Mouse (Mus musculus): ENCODE measurements around the gene Kl. TPM values are rescaled to one million over a fixed set of nuclear protein-coding genes. Genes with fewer than 3 reads are reported as not detected.

Kl gene
- polyA plus RNA-seq, 1 experiment from 2014 or later: 0.13 TPM

DNA sequence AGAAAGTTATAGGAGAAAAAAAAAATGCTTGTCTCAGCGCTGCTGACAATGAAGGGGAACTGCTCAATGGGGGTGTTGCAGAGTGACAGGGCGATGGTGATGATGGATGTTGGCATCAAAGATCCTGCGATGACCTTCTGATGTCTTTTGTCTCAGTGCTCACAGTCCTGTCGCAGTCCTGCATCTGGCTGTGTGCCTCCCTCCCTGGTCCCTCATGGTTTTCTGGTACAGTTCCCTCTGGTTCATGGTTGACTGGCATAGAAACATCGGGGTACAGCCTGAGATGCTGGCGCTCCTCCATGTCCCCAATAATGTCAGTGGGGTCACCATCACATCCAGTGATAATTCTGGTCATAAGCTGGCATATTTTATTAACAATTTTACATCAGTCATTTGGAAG is 18.7 kb downstream of the Kl start:
- H3K4me3 ChIP-seq (ENCODE audit: low read depth, low read length): no peak overlapping the region
- H3K4me1 ChIP-seq (ENCODE audit: control insufficient read depth, insufficient read depth, low read length): 0 out of 2 replicates have a peak, but pooled peaks cover 6% of the 10 kb centered on the region
- H3K27me3 ChIP-seq (ENCODE audit: control insufficient read depth, insufficient read depth, low read length): no peaks in the 10 kb centered on the region
- H3K4me2 ChIP-seq (replicated peaks; ENCODE audit: low read depth, low read length): no peak overlapping the region
- no peaks in the 10 kb centered on the region for H3K36me3 ChIP-seq (ENCODE audit: control insufficient read depth, insufficient read depth, low read length)
- no peak for ATAC-seq (ENCODE audit: insufficient number of reproducible peaks, insufficient read depth, low FRiP score, low read depth)
- 66% methylated on average over 6 of the region's 6 CpGs for WGBS
- H3K27ac ChIP-seq (ENCODE audit: low read length): no peak overlapping the region
- no peak overlapping the region for H3K9ac ChIP-seq (replicated peaks; ENCODE audit: low read depth, low read length)
- no peaks in the 10 kb centered on the region for H3K9me3 ChIP-seq (ENCODE audit: control insufficient read depth, low read depth, low read length)

DNA sequence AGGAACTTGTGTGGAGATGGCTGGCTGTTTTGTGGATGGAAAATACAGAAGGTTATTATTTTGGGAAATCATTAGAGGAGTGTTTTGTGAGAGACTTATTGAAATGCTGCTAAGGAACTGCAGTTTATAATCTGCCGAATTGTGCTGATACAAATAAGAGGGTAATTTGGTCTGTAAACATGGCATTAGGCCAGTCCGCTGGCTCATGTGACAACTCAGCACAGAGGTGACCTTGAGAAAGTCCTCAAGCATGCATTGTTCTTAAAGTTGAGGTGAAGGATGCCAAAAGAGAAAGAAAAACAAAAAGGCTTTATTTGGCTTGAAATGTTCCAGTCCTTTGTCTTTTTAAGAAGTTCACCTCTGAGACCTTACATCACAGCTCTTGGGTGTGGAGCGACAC is 21.8 kb downstream of the Kl start:
- no peak for ATAC-seq (ENCODE audit: insufficient number of reproducible peaks, insufficient read depth, low FRiP score, low read depth)
- Histone ChIP-seq H3K36me3 (ENCODE audit: control insufficient read depth, insufficient read depth, low read length) (no peaks in the 10 kb centered on the region), H3K4me2 (replicated peaks; ENCODE audit: low read depth, low read length) (no peak overlapping the region), H3K9ac (replicated peaks; ENCODE audit: low read depth, low read length) (no peak overlapping the region), H3K27ac (ENCODE audit: low read length) (no peak overlapping the region), H3K4me1 (ENCODE audit: control insufficient read depth, insufficient read depth, low read length) (0 out of 2 replicates have a peak, but pooled peaks cover 6% of the 10 kb centered on the region), H3K4me3 (ENCODE audit: low read depth, low read length) (no peak overlapping the region), H3K9me3 (ENCODE audit: control insufficient read depth, low read depth, low read length) (no peaks in the 10 kb centered on the region), H3K27me3 (ENCODE audit: control insufficient read depth, insufficient read depth, low read length) (no peaks in the 10 kb centered on the region)
- 69% methylated on average over 3 of the region's 3 CpGs for WGBS

DNA sequence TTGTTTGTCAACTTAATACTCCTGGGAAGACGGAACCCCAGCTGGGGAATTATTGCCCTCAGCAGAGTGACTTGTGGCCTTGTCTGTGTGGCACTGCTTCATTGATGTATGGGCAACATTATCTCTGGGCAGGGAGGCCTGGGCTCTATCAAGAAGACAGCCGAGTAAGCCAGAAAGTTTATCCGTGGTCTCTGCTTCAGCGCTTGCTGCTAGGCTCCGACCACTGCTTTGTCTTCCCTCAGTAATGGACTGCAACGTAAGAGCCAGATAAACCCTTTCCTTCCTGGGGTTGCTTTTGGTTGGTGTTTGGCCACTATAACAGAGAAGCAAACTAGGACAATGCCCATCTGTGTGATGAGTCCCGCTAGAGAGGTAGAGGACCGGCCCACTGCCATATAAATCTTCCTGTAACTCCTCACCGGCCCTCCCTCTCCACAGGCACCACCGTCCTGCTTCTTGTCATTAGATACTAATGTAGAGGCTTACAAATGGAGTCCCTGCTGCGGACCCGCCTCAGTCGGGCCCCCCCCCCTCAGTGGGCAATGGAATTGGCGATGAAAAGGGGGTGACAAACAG is 25.1 kb downstream of the Kl start:
- Histone ChIP-seq H3K9ac (replicated peaks; ENCODE audit: low read depth, low read length) (no peak overlapping the region), H3K4me2 (replicated peaks; ENCODE audit: low read depth, low read length) (no peak overlapping the region), H3K27ac (ENCODE audit: low read length) (no peak overlapping the region)

DNA sequence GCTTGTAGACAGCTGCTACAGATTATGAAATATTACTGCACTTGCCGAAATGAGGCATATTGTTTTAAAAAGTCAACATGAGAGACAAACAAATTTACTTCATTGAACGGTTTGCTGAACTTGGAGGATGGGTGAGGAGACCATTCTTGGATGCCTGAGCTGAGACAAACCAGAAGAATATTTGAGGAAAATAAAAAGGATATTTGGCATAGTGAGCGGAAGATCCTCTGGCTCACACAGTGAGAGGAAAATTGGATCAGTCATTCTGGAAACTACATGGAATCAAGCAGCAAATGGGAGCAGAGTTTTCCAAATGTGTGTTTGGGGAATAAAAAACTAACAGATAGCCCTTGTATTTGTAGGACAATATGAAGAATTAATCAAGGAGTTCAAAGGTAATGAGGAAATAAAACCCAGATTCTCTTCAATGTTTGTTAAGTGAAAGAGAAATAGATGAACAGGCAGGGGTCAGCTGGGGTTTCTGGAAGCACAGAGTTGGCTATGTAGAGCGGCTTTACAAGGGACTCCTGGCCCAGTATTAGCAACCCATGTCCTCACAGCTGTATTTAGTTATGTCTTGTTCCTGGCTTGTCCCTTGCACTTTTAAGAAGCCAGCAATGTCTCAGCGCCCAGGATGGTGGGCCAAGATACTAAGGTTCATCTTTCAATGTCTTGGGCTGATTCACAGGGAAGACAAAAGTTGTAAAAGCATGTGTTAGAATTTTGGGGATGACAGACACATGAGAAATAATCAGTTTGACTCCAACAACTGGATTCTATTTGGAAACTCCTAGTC is 27.1 kb downstream of the Kl start:
- Histone ChIP-seq H3K4me1 (ENCODE audit: control insufficient read depth, insufficient read depth, low read length) (no peaks in the 10 kb centered on the region), H3K9me3 (ENCODE audit: control insufficient read depth, low read depth, low read length) (no peaks in the 10 kb centered on the region), H3K9ac (replicated peaks; ENCODE audit: low read depth, low read length) (no peak overlapping the region), H3K4me2 (replicated peaks; ENCODE audit: low read depth, low read length) (no peak overlapping the region), H3K4me3 (ENCODE audit: low read depth, low read length) (no peak overlapping the region), H3K27me3 (ENCODE audit: control insufficient read depth, insufficient read depth, low read length) (no peaks in the 10 kb centered on the region), H3K27ac (ENCODE audit: low read length) (no peak overlapping the region), H3K36me3 (ENCODE audit: control insufficient read depth, insufficient read depth, low read length) (no peaks in the 10 kb centered on the region)
- 58% methylated on average over 5 of the region's 5 CpGs for WGBS
- ATAC-seq (ENCODE audit: insufficient number of reproducible peaks, insufficient read depth, low FRiP score, low read depth): peak; percentile 53; the same call in 1 of the 2 replicates

More for the DNA sequence above, 25.1 kb downstream of the Kl start:
- Histone ChIP-seq H3K36me3 (ENCODE audit: control insufficient read depth, insufficient read depth, low read length) (no peaks in the 10 kb centered on the region), H3K27me3 (ENCODE audit: control insufficient read depth, insufficient read depth, low read length) (no peaks in the 10 kb centered on the region), H3K4me3 (ENCODE audit: low read depth, low read length) (no peak overlapping the region), H3K9me3 (ENCODE audit: control insufficient read depth, low read depth, low read length) (no peaks in the 10 kb centered on the region), H3K4me1 (ENCODE audit: control insufficient read depth, insufficient read depth, low read length) (0 out of 2 replicates have a peak, but pooled peaks cover 3% of the 10 kb centered on the region)
- 42% methylated on average over 14 of the region's 14 CpGs for WGBS
- ATAC-seq (ENCODE audit: insufficient number of reproducible peaks, insufficient read depth, low FRiP score, low read depth): no peak

DNA sequence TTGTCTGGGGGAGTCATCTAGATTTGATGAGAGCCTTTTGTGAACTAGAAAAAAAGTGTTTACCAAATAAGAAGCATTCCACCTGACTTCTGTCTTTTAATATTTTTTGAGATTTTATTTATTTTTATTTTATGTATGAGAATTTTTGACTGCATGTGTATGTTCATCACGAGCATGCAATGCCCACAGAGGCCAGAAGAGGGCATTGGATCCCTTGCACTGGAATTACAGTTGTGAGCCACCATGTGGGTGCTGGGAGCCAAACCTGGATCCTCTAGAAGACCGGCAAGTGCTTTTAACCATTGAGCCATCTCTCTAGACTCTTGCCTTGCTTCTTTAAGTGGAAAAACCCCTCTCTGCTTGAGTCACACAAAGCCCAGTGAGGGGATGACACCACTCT is 29.7 kb downstream of the Kl start:
- no peak overlapping the region for H3K4me3 ChIP-seq (ENCODE audit: low read depth, low read length)
- no peaks in the 10 kb centered on the region for H3K4me1 ChIP-seq (ENCODE audit: control insufficient read depth, insufficient read depth, low read length)
- H3K36me3 ChIP-seq (ENCODE audit: control insufficient read depth, insufficient read depth, low read length): no peaks in the 10 kb centered on the region
- no peak for ATAC-seq (ENCODE audit: insufficient number of reproducible peaks, insufficient read depth, low FRiP score, low read depth)
- no peaks in the 10 kb centered on the region for H3K9me3 ChIP-seq (ENCODE audit: control insufficient read depth, low read depth, low read length)
- WGBS: 94% methylated on average over 2 of the region's 2 CpGs
- H3K27ac ChIP-seq (ENCODE audit: low read length): no peak overlapping the region
- no peak overlapping the region for H3K9ac ChIP-seq (replicated peaks; ENCODE audit: low read depth, low read length)
- no peak overlapping the region for H3K4me2 ChIP-seq (replicated peaks; ENCODE audit: low read depth, low read length)
- H3K27me3 ChIP-seq (ENCODE audit: control insufficient read depth, insufficient read depth, low read length): no peaks in the 10 kb centered on the region

GRCm38 (mm10) chr5:150994096-150994495 is 41.7 kb downstream of the Kl start:
- H3K36me3 ChIP-seq (ENCODE audit: control insufficient read depth, insufficient read depth, low read length): no peaks in the 10 kb centered on the region

DNA sequence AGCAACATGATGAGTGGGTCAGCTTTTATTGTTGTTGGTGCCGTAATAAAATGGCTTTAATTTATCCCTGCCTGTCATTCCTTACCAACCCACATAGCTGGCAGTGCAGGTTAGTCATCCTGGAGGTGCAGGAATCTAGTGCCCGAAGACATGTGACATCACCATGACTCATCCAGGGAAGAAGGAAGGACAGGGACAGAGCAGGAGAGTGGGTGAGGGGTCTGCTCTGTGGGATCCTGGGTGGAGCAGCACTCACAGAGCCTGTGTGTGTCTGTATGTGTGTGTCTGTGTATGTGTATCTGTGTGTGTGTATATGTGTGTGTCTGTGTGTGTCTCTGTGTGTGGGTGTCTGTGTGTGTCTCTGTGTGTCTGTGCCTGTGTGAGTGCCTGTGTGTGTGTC is 44.2 kb downstream of the Kl start:
- no peak overlapping the region for H3K4me3 ChIP-seq (ENCODE audit: low read depth, low read length)
- no peak; the same call in 1 of the 2 replicates for ATAC-seq (ENCODE audit: insufficient number of reproducible peaks, insufficient read depth, low FRiP score, low read depth)
- H3K27me3 ChIP-seq (ENCODE audit: control insufficient read depth, insufficient read depth, low read length): no peaks in the 10 kb centered on the region

More at GRCm38 (mm10) chr5:150994096-150994495, 41.7 kb downstream of the Kl start:
- Histone ChIP-seq H3K9ac (replicated peaks; ENCODE audit: low read depth, low read length) (no peak overlapping the region), H3K27me3 (ENCODE audit: control insufficient read depth, insufficient read depth, low read length) (no peaks in the 10 kb centered on the region), H3K4me1 (ENCODE audit: control insufficient read depth, insufficient read depth, low read length) (no peaks in the 10 kb centered on the region), H3K27ac (ENCODE audit: low read length) (no peak overlapping the region), H3K4me3 (ENCODE audit: low read depth, low read length) (no peak overlapping the region), H3K9me3 (ENCODE audit: control insufficient read depth, low read depth, low read length) (no peaks in the 10 kb centered on the region), H3K4me2 (replicated peaks; ENCODE audit: low read depth, low read length) (no peak overlapping the region)
- ATAC-seq (ENCODE audit: insufficient number of reproducible peaks, insufficient read depth, low FRiP score, low read depth): no peak
- WGBS: 92% methylated on average over 7 of the region's 7 CpGs

DNA sequence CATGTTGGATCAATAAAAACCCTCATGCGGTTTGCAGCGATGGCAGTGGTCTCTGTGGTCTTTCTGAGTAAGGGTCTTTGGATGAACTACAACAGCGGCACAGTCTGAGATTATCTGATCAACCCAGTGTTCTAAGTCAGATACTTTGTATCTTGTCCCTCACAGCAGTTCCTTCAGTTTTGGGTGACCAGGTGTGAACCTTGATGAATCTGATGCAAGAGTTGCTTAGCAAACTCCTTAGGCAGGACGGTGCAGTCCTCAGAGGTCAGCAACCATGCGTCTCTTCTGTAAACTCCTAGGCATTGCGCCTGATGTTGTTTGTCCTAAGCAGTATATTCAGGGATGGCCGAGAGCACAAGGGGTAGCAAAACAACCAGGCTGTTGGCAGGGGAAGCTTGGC is 48.7 kb downstream of the Kl start:
- 86% methylated on average over 7 of the region's 7 CpGs for WGBS

More for the DNA sequence above, 44.2 kb downstream of the Kl start:
- Histone ChIP-seq H3K9ac (replicated peaks; ENCODE audit: low read depth, low read length) (no peak overlapping the region), H3K36me3 (ENCODE audit: control insufficient read depth, insufficient read depth, low read length) (no peaks in the 10 kb centered on the region), H3K9me3 (ENCODE audit: control insufficient read depth, low read depth, low read length) (no peaks in the 10 kb centered on the region), H3K4me1 (ENCODE audit: control insufficient read depth, insufficient read depth, low read length) (no peaks in the 10 kb centered on the region), H3K27ac (ENCODE audit: low read length) (no peak overlapping the region), H3K4me2 (replicated peaks; ENCODE audit: low read depth, low read length) (no peak overlapping the region)
- WGBS: 56% methylated on average over 2 of the region's 2 CpGs

More for the DNA sequence above, 48.7 kb downstream of the Kl start:
- Histone ChIP-seq H3K9me3 (ENCODE audit: control insufficient read depth, low read depth, low read length) (no peaks in the 10 kb centered on the region), H3K4me3 (ENCODE audit: low read depth, low read length) (no peak overlapping the region), H3K4me2 (replicated peaks; ENCODE audit: low read depth, low read length) (no peak overlapping the region), H3K27me3 (ENCODE audit: control insufficient read depth, insufficient read depth, low read length) (no peaks in the 10 kb centered on the region), H3K9ac (replicated peaks; ENCODE audit: low read depth, low read length) (no peak overlapping the region), H3K27ac (ENCODE audit: low read length) (no peak overlapping the region), H3K4me1 (ENCODE audit: control insufficient read depth, insufficient read depth, low read length) (no peaks in the 10 kb centered on the region), H3K36me3 (ENCODE audit: control insufficient read depth, insufficient read depth, low read length) (no peaks in the 10 kb centered on the region)
- no peak for ATAC-seq (ENCODE audit: insufficient number of reproducible peaks, insufficient read depth, low FRiP score, low read depth)

Measured in stomach, embryonic 14.5 days (tissue).